ENCODE assay signal across 25 mouse cellular contexts in genomic region chr6:84299936-84300335, GRCm38 (mm10).
"Had no signal": no experiment of that assay in that cellular context is flagged by ENCODE, and none has a peak within 500 bp of the region (broad histone marks: within the 10 kb centered on the region; RNA-seq: fewer than 3 reads in every experiment).

No protein-coding gene starts in this region.

- H3K4me3 ChIP-seq: embryonic facial prominence, embryonic 10.5 days; embryonic facial prominence, embryonic 12.5 days; embryonic facial prominence, embryonic 13.5 days; embryonic facial prominence, embryonic 15.5 days; erythroblast, embryonic 14.5 days; forebrain, embryonic 10.5 days; forebrain, embryonic 12.5 days; forebrain, embryonic 13.5 days; forebrain, embryonic 15.5 days; gastrocnemius, adult 2 months had no signal

- H3K27me3 ChIP-seq: embryonic facial prominence, embryonic 12.5 days; embryonic facial prominence, embryonic 13.5 days; embryonic facial prominence, embryonic 15.5 days; forebrain, embryonic 12.5 days; forebrain, embryonic 13.5 days; forebrain, embryonic 15.5 days had no signal

- H3K4me1 ChIP-seq: embryonic facial prominence, embryonic 10.5 days; embryonic facial prominence, embryonic 12.5 days; embryonic facial prominence, embryonic 13.5 days; embryonic facial prominence, embryonic 15.5 days; forebrain, embryonic 10.5 days; forebrain, embryonic 12.5 days; forebrain, embryonic 13.5 days; forebrain, embryonic 15.5 days had no signal

- H3K27ac ChIP-seq: embryonic facial prominence, embryonic 10.5 days; embryonic facial prominence, embryonic 12.5 days; embryonic facial prominence, embryonic 13.5 days; embryonic facial prominence, embryonic 15.5 days; forebrain, embryonic 10.5 days; forebrain, embryonic 12.5 days; forebrain, embryonic 13.5 days; forebrain, embryonic 15.5 days; gastrocnemius, adult 2 months had no signal

- H3K9me3 ChIP-seq: embryonic facial prominence, embryonic 10.5 days; embryonic facial prominence, embryonic 12.5 days; embryonic facial prominence, embryonic 13.5 days; embryonic facial prominence, embryonic 15.5 days; forebrain, embryonic 10.5 days; forebrain, embryonic 12.5 days; forebrain, embryonic 13.5 days; forebrain, embryonic 15.5 days had no signal

- H3K9ac ChIP-seq: embryonic facial prominence, embryonic 12.5 days; embryonic facial prominence, embryonic 13.5 days; embryonic facial prominence, embryonic 15.5 days; forebrain, embryonic 12.5 days; forebrain, embryonic 13.5 days; forebrain, embryonic 15.5 days; forebrain, postnatal 0 days had no signal

- DNase-seq: cerebellum, adult 2 months; cerebellum, adult 8-10 months; cerebellum, adult 9-10 months; cerebellum, adult 9-11 months; cerebellum, postnatal 10 days; cerebellum, postnatal 14 days; cerebellum, postnatal 25 days; cerebellum, postnatal 36 days; embryo, embryonic 11 days; forebrain, postnatal 0 days; gastrocnemius, adult 2 months; gastrocnemius, postnatal 10 days; gastrocnemius, postnatal 14 days; gastrocnemius, postnatal 25 days; gastrocnemius, postnatal 36 days; heart, adult 18-20 months had no signal

- H3K36me3 ChIP-seq: embryonic facial prominence, embryonic 10.5 days; embryonic facial prominence, embryonic 12.5 days; embryonic facial prominence, embryonic 13.5 days; embryonic facial prominence, embryonic 15.5 days; forebrain, embryonic 10.5 days; forebrain, embryonic 12.5 days; forebrain, embryonic 15.5 days had no signal
